Mouse (Mus musculus) Muller cell, postnatal 12 days (primary cell): ENCODE data around the gene Rdh5.

Experiments
- DNase-seq: peaks from one replicate; pipeline ENCODE4 v3.0.0-alpha.2; 2015; ENCODE audit errors: inconsistent ontology term

The Rdh5 gene

DNA sequence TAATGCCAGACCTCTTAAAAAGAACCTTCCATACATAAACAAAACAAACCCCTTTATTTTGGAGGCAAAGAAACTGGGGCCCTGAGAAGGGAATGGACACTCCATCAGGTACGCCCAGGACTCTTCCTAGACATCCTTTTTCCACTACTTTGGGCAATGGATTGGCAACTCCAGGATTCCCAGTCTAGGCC lies at the start of gene Rdh5:
Gene Rdh5, minus strand, starts transcription at position 67 of the 191 bp plus-strand sequence.
- DNase-seq: no peak

DNA sequence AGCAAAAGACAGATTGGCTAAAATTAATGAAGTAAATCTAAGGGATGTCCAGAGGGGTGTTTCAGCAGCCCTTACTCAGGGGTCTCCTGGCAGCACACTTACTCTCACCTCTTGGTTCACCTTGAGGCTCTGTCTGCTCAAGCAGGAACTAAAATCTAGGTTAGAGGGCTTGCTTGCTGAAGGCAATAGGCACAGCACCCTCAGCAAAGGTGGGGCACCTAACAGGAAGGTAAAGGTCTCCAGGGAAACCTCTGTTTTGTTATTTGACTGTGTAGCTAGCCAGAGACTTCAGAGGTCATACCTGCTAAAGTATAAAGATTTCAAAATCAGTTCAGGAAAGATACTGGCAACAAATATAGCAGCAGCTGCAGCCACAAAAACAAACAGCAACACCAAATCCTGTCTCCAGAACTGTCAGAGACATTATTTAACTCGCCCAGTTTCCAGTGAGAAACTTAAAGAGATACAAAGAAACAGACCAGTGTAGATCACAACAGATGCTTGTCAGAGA lies 48.1 kb upstream of the Rdh5 start:
- no peak for DNase-seq

GRCm38 (mm10) chr10:128968341-128968749 lies 45.7 kb upstream of the Rdh5 start:
- DNase-seq: peak; percentile 65

DNA sequence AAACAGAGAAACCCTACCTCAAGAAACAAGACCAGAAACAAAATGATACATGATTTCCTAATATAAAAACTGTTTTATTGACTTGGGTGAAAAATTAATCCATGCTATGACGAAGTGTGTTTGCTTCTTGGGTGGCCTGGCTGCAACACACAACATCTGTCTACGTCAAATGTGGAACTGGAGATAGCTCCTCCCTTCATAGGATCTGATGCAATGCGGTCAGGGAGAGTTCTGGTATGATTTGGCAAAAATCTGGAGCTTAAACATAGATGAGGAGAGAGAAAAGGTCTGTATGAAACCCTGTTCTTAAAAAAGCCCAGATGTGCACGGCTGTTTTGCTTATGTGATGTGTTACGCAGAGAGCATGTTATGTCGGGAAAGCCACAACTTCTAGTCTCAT lies 43.2 kb upstream of the Rdh5 start:
- DNase-seq: no peak

- no peak for DNase-seq
Measured at GRCm38 (mm10) chr10:128964961-128965360, 42.3 kb upstream of the Rdh5 start.

- no peak for DNase-seq
Measured at GRCm38 (mm10) chr10:128960590-128961584, 38.2 kb upstream of the Rdh5 start, which contains the start of gene Mettl7b. Mettl7b (minus strand) TSS chr10:128960988.

DNA sequence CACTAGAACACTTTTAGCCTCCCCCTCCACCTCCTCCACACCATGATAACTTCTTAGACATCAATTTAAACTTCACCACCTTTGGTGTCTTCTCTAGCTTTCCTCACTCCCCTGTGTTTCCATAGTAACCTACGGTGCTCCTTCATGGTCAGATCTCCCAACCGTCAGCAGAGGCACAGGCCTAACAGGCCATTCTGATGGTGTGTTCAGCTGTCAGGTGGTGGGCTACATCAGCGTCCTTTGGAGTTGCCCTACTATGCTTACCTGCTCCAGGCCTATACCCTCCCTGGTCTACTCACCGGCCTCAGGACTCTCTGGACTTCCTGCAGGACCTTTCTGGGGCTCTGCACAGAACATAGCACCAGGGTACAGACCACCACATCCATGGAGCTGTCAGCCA lies 37.5 kb upstream of the Rdh5 start:
- no peak for DNase-seq

- DNase-seq: no peak
Measured at GRCm38 (mm10) chr10:128958340-128958739, 35.7 kb upstream of the Rdh5 start.

DNA sequence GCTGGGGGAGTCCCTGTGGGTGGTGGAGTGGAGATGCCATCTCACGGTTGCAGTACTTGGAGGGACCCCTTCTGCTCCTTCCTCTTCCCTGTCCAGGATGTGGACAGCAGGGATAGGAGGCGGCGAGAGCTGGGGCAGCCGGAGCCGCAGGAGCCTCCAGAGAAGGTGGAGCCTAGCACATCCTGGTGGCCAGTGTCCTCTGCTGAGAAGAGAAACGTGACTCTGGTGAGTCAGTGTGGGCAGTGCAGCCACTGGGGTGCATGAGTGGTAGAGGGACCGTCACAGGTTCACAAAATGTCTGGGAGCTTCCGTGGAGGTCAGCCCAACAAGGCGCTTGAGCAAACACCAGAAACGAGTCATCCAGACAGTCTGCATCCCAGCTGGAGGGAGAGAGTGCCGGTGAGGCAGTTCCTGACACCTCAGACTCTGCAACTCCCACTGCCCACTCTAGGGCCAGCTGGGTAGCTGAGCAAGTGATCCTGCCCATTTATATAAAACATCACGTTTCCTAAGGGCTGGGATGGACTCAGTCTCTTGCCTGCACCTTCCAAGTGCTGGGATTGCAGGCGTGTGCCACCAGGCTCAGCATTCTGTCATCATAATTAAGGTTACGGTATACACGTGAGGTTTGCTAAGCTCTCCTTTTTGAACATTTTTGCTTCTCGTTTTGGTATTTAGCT lies 27.7 kb upstream of the Rdh5 start:
- peak; percentile 27 for DNase-seq

DNA sequence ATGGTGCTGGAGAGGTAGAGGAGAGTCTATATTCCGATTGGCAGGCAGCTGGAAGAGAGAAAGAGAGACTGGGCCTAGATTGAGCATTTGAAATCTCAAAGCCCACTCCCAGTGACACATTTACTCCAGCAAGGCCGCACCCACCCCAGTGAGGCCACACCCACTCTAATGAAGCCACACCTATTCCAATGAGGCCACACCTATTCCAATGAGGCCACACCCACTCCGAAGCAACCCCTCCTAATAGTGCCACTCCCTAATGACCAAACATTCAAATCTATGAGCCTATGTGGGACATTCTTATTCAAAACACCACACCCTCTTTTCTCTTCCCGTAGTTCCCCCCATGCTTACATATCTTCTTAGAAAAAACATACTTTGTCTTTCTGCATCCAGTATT lies 24.8 kb upstream of the Rdh5 start:
- no peak for DNase-seq

DNA sequence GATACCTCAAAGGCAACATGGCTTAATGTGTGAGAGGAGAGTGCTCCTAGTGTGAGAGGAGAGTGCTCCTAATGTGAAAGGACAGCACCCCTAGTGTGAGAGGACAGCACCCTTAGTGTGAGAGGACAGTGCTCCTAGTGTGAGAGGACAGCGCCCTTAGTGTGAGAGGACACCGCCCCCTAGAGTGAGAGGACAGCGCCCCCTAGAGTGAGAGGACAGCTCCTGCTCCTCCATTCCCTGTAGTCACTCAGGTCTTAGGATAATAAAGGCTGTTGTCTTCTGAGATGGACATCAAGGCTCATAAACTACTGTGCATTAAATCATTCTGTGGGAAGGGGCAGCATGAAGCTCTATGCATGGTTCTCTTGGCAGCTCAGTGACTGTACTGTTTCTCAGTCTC lies 23.0 kb upstream of the Rdh5 start:
- DNase-seq: peak; percentile 41

DNA sequence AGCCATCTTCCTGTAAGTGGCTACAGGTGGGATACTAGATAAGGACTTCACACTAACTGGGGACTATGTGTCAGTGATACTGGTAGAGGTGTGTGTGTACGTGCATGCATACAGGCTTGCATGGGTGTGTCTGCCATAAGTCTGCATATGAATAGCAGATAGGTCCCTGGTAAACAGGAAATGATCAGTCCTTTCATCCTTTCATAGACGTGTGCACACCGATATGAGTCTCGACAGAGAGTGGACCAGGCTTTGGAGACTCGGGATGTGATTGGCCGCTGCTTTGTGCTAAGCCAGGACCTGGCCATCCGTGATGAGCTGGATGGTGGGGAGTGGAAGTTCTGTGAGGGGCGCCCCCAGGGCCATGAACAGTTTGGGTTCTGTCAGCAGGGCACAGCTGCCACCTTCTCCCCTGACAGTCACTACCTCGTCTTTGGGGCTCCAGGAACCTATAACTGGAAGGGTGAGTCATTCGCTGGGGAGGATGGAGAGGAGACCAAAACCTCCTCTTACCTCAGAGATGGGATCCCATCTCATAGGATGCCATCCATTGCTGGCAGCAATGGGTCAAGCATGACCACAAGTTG lies 17.9 kb upstream of the Rdh5 start:
- no peak for DNase-seq

DNA sequence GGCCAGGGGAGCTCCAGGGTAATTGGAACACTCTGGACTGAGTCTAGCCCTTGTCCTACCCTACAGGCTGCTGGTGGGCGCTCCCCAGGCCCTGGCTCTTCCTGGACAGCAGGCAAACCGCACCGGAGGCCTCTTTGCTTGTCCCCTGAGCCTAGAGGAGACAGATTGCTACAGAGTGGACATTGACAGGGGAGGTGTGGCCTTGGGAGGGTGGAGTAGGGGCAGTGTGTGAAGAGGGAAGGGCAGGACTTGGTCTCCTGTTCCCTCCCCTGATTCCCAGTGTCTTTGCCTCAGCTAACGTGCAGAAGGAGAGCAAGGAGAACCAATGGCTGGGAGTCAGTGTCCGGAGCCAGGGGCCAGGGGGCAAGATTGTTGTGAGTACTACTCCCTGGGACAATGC lies 16.3 kb upstream of the Rdh5 start:
- peak; percentile 11 for DNase-seq

DNA sequence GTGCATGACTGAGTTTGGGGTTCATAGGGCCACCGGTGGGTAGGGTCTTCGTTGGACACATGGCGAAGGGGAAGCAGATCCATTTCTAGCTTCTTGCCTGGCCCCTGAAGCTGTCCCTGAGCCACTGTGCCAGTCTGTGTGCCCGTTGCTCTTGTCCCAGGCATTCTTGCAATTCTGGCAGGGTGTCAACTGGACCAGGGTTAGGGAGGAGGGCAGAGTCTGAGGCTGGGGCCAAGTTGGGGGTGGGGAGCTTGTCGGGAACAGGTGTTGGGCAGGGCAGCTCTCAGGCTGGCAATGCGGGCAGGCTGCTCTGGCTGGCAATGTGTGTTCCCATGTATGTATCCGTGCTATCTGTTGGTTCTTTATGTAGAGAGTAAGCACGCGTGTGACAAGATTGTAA lies 15.8 kb upstream of the Rdh5 start:
- DNase-seq: peak; percentile 78

DNA sequence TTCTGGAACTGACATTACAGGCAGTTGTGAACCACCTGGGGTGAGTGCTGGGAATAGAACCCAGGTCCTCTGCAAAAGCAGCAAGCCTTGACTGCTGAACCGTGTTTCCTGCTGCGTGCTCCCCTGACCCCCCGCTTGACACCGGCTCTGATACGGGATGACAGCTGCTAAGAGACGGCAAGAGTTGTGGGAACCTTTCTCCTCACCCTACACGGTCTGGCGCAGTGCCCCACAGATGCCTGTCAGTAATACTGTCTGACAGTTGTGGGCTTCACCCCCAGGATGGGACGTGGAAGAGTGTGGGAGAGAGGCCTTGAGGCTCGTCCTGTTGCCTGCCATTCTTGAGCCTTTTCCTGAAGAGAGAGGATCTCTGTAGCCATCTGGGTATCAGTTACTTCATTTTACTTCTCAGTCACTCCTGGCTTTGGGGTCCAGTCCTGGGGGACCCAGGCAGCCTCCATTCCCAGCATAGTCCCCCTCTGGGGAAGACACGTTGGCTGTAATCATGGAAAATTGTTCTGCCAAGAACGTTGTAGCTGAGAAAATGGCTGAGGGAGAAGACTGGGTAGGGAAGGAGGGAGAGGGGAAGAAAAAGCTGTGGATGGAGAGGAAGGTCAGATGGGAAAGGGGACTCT lies 15.2 kb upstream of the Rdh5 start:
- DNase-seq: no peak

DNA sequence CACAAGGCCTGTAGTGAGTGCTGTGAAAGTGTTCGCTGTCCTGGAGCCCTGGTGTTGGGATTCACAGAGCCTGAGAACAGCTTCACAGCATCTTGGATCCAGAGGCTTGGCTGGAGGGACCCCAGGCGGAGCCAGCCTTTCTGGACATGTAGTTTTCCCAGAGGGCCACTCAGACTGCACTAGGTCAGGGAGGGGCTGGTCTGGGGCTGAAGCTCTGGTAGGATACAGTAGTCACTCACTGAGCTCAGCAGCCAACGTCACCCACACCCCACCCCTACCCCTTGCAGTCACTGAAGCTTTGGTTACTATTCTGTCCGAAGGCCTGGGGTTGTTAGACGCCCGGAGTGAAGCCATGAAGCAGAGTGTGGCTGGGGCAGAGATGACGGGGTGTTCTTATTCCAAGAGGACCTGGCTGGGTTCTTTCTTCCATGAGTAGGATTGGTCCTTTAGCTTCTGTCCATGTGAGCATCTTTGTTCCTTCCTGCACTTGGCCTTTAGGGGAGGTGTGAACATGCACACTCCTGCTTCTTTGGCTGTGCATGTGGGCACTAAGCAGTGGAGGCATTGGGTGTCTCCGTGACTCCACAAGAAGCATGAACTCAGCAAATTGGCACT lies 13.2 kb upstream of the Rdh5 start:
- no peak for DNase-seq

- DNase-seq: no peak
Measured at GRCm38 (mm10) chr10:128934997-128935787, 12.5 kb upstream of the Rdh5 start.

GRCm38 (mm10) chr10:128933976-128934721 lies 11.5 kb upstream of the Rdh5 start:
- peak; percentile 38 for DNase-seq

DNA sequence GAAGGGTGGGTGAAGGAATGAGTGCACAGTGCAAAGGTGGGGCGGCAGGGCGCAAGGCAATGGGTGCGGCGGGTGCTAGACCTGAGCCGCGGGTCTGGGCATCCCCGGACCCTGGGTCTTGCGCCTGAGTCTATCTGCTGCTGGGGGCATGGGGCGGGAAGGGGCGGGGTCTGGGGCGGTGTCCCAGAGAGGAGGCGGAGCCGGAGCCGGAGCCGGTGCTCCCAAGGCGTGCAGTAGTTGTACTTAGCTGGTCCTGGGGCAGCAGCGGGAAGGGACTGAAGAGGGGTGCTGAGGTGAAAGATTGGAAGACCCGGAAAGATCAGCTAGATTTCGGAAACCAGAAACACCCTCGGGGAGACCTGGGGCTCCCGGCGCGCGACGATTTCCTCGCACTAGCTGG lies 10.9 kb upstream of the Rdh5 start, which contains the start of gene Itga7:
Gene Itga7, plus strand, starts transcription at position 245 of the 400 bp plus-strand sequence.
- DNase-seq: peak; percentile 58

DNA sequence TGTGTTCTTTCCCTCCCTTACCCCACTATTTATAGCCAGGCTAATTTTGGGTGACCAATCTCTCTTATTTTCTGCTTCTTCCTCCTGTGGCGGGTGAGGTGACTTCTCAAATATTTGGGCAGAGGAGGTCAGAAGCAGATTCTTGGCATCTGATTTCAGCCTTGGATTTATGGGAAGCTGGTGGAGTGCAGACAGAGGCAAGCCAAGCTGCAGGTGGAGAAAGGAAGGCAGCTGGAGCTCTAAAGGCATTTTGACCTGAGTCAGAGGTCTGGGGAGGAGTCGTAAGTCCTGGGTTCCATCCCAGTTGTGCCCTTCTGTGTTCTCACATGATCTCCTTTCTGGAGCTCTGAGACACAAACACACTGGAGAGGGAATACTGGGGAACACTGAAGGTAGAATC lies 8.8 kb upstream of the Rdh5 start:
- DNase-seq: peak; percentile 31
